Mouse (Mus musculus) intestine, embryonic 14.5 days (tissue): ENCODE results near the gene Ube2v1. TPM values are rescaled to one million over a fixed set of nuclear protein-coding genes. Genes with fewer than 3 reads are reported as not detected.

Experiments used
- ATAC-seq: fragments of 200-750 bp; cut with Nextera tagmentation; replicated peaks from 2 replicates; pipeline ENCODE4 v1.8.0; 2017; ENCODE audit warnings: low read depth, moderate number of reproducible peaks, moderate TSS enrichment, moderate library complexity; ENCODE audit not compliant: low FRiP score, low TSS enrichment
- DNase-seq: peaks from one replicate; pipeline ENCODE4 v3.0.0-alpha.2; 2018; ENCODE audit warnings: low spot score
- H3K27ac ChIP-seq: fragments of 300-500 bp; sonication (generic); 2 replicates; pipeline ENCODE4 v1.5.1; 2014; ENCODE audit warnings: low read depth, mild to moderate bottlenecking, control low read depth
- H3K27me3 ChIP-seq: fragments of 300-500 bp; sonication (generic); replicated peaks from 2 replicates; pipeline ENCODE4 v1.6.1; 2014; ENCODE audit warnings: low read length, control low read depth; ENCODE audit not compliant: control insufficient read depth, insufficient read depth
- H3K36me3 ChIP-seq: fragments of 300-500 bp; sonication (generic); 2 replicates; pipeline ENCODE4 v1.6.1; 2014; ENCODE audit warnings: low read length, control low read depth; ENCODE audit not compliant: control insufficient read depth, insufficient read depth
- H3K4me1 ChIP-seq: fragments of 300-500 bp; sonication (generic); replicated peaks from 2 replicates; pipeline ENCODE4 v1.6.1; 2014; ENCODE audit warnings: low read length, control low read depth, mixed read lengths; ENCODE audit not compliant: control insufficient read depth, insufficient read depth
- H3K4me2 ChIP-seq: fragments of 300-500 bp; sonication (generic); 2 replicates; pipeline ENCODE4 v1.6.1; 2014; ENCODE audit warnings: low read length
- H3K4me3 ChIP-seq: fragments of 300-500 bp; sonication (generic); 2 replicates; pipeline ENCODE4 v1.5.1; 2014; ENCODE audit warnings: low read depth, low read length, control low read depth, mixed read lengths
- H3K9ac ChIP-seq: fragments of 300-500 bp; sonication (generic); 2 replicates; pipeline ENCODE4 v1.6.1; 2014; ENCODE audit warnings: mild to moderate bottlenecking, low read length
- H3K9me3 ChIP-seq: fragments of 300-500 bp; sonication (generic); 2 replicates; pipeline ENCODE4 v1.6.1; 2016; ENCODE audit warnings: low read length, control low read depth; ENCODE audit not compliant: control insufficient read depth
- WGBS: fragments of 180-500 bp; shearing (Covaris S2); extraction: QIAGEN DNeasy Blood & Tissue Kit; methylation state at CpG from one replicate; pipeline ENCODE4 v1.1.7; 2014; 5-methylcytosine and 5-hydroxymethylcytosine counted together
- polyA plus RNA-seq: library from polyadenylated mRNA; unstranded; fragments of >200 nt; fragmentation: Nextera tagmentation; extraction: Ambion mirVana; gene quantifications from 2 replicates; pipeline ENCODE4 v1.2.1, GENCODE M21; 2014

The Ube2v1 gene
- polyA plus RNA-seq, 1 experiment from 2014 or later, result 279 TPM

DNA sequence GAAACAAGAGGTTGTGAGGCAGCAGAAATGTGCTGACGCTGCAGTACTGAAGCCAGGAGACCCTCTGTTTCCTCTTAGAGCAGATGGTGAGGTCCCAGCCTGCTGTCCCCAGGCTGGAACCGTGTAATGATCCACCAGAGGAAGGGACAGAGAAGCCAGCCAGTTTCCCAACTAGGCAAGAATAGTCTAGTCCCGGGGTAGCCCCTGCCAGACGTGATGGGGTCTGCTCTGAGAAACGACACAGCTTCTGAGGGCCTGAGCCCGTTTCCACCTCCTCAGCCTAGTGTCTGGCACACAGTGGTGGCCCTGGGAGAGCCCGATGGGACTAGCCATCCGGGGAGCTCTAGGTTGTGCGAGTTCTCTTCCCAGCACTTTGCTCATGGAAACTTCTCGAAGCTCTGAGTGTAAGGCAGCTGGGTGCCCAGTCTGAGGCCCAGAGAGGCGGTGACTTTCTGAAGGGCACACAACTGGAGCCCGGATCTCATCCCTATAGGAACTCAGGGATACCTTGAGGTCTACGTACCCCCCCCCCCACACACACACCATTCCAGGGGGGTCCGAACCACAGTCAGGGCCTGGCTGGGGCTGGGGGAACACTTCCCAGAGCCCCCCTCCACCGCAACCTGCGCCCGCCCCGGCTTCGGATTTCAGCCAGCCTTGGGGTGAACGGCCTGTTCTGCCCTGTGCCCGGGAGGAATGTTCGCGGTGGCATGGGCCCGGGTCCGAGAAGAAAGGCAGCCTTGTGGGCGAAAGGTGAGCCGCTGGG, 35.0 kb downstream of the Ube2v1 start:
- peak overlapping the region; percentile 8; the same call in 1 of the 2 replicates for H3K4me3 ChIP-seq
- DNase-seq, result no peak
- H3K4me2 ChIP-seq, result peak overlapping the region; percentile 47
- H3K9me3 ChIP-seq, result no peaks in the 10 kb centered on the region
- WGBS, result 22% methylated on average over 27 of the region's 27 CpGs
- H3K4me1 ChIP-seq, result peaks cover 58% of the 10 kb centered on the region
- no peaks in the 10 kb centered on the region for H3K27me3 ChIP-seq
- peak overlapping the region; percentile 79 for H3K27ac ChIP-seq
- no peaks in the 10 kb centered on the region for H3K36me3 ChIP-seq
- no peak for ATAC-seq
- peak overlapping the region; percentile 34 for H3K9ac ChIP-seq

GRCm38 (mm10) chr2:167596262-167596661, 35.6 kb downstream of the Ube2v1 start:
- no peaks in the 10 kb centered on the region for H3K36me3 ChIP-seq
- no peaks in the 10 kb centered on the region for H3K9me3 ChIP-seq
- no peak overlapping the region for H3K4me2 ChIP-seq
- WGBS, result 32% methylated on average over 3 of the region's 4 CpGs
- H3K4me1 ChIP-seq, result peaks cover 58% of the 10 kb centered on the region
- DNase-seq (no peak), ATAC-seq (no peak)
- H3K27ac ChIP-seq, result peak overlapping the region; percentile 86
- no peak overlapping the region for H3K4me3 ChIP-seq
- H3K27me3 ChIP-seq, result no peaks in the 10 kb centered on the region
- H3K9ac ChIP-seq, result no peak overlapping the region

- H3K4me1 ChIP-seq, result peaks cover 55% of the 10 kb centered on the region
- DNase-seq (no peak), ATAC-seq (0 out of 2 replicates have a peak, but pooled peaks have one; percentile 16)
- no peak overlapping the region for H3K4me3 ChIP-seq
- WGBS, result 26% methylated on average over 14 of the region's 14 CpGs
- no peak overlapping the region for H3K4me2 ChIP-seq
- H3K9ac ChIP-seq, result 0 out of 2 replicates have a peak overlapping the region, but pooled peaks have one; percentile 2
- H3K27ac ChIP-seq, result peak overlapping the region; percentile 86
- H3K9me3 ChIP-seq, result no peaks in the 10 kb centered on the region
- H3K36me3 ChIP-seq, result no peaks in the 10 kb centered on the region
- no peaks in the 10 kb centered on the region for H3K27me3 ChIP-seq
Observed at GRCm38 (mm10) chr2:167595761-167596171, 36.1 kb downstream of the Ube2v1 start.

DNA sequence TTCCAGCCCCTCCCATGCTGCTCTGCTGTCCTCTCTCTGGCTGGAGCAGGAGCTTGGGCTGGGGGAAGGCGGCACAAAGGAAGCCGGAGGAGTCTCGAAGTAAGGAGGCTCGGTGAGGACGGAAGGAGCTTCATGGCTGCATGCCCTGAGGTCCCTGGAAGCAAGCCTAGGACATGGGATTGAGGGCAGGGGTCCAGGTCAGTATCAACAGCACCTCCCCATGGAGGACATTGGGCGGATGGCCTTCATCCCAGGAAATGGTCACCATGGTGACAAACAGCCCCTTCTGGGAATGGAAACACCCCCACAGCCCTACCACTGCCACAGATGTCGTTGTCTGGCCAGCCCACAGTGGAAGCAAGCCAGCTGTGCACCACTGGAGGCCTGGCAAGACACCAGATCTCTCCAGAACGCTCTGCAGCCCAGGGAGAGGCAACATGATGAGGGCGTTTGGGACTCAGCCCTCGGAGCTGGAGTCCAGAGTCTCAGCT, 37.4 kb downstream of the Ube2v1 start:
- 19% methylated on average over 10 of the region's 10 CpGs for WGBS
- ATAC-seq (no peak), DNase-seq (peak; percentile 75)
- Histone ChIP-seq H3K36me3 (no peaks in the 10 kb centered on the region), H3K4me3 (no peak overlapping the region), H3K9me3 (no peaks in the 10 kb centered on the region), H3K9ac (no peak overlapping the region), H3K27ac (peak overlapping the region; percentile 86), H3K27me3 (no peaks in the 10 kb centered on the region), H3K4me2 (peak overlapping the region; percentile 6; the same call in 1 of the 2 replicates), H3K4me1 (peaks cover 51% of the 10 kb centered on the region)

DNA sequence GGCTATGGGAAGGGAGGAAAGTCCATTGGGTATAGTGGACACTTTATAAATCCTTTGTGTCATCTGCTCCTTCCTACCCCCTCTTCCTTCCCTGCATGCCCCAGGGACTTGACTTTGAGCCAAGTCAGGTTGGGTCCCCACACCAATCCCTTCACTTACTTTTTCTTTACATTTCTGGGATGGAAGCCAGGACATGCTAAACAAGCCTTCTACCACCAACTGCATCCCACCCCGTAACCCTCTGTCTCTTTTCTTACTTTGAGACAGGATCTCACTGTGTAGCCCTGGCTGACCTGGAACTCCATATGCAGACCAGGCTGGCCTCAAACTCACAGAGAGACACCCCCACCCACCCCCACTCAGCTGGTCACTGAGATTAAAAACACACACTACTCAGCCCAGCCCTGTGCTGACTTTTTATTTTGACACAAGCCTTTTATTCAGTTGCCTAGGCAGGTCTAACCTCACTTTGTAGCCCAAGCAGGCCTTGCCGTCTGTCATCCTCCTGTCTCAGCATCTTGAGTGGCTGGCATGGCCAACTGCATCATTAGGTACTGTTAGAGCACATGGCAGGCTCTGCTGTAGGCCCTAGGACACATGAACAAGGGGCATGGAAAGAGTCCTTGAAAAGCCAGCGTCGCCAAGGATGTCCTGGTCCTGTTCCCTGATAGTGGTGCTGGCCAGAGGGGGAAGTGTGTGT, 38.2 kb downstream of the Ube2v1 start:
- Histone ChIP-seq H3K4me3 (no peak overlapping the region), H3K4me2 (no peak overlapping the region), H3K36me3 (no peaks in the 10 kb centered on the region), H3K9ac (no peak overlapping the region), H3K27me3 (no peaks in the 10 kb centered on the region), H3K4me1 (peaks cover 55% of the 10 kb centered on the region), H3K27ac (peak overlapping the region; percentile 86), H3K9me3 (no peaks in the 10 kb centered on the region)
- 69% methylated on average over 4 of the region's 4 CpGs for WGBS
- ATAC-seq (no peak), DNase-seq (no peak)

DNA sequence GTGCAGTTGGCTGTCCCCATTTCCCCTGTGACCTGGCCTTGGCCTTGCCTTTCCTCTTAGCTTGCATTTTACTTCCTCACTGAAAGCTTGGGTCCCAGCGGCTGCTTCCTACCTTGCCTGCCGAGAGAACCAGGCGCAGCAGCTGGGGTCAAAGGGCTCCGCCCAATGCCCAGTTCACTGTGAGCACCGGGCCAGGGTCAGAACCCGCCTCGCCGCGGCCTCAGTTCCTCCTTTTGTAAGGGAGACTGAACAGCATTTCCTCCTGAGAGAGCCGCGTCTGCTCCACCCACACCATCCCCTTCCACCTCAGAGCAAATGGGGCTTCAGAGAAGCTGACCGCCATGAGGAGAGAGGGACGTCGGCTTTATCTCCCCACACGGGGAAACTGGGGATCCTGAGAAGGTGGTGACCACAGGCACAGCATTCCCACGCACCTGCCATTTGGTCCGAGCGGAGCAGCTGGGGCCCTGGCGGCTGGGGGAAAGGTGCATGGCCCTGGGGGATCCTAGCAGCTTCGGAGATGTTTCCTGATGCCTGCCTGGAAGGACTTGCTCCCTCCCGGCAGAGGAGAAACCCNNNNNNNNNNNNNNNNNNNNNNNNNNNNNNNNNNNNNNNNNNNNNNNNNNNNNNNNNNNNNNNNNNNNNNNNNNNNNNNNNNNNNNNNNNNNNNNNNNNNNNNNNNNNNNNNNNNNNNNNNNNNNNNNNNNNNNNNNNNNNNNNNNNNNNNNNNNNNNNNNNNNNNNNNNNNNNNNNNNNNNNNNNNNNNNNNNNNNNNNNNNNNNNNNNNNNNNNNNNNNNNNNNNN, 42.9 kb downstream of the Ube2v1 start:
- H3K9ac ChIP-seq, result peak overlapping the region; percentile 5; the same call in 1 of the 2 replicates
- no peak for DNase-seq

GRCm38 (mm10) chr2:167586976-167587375, 44.9 kb downstream of the Ube2v1 start:
- no peaks in the 10 kb centered on the region for H3K9me3 ChIP-seq
- DNase-seq (no peak), ATAC-seq (no peak; the same call in 1 of the 2 replicates)
- H3K9ac ChIP-seq, result no peak overlapping the region
- no peak overlapping the region for H3K4me3 ChIP-seq
- WGBS, result 12% methylated on average over 9 of the region's 9 CpGs
- no peak overlapping the region for H3K4me2 ChIP-seq
- no peaks in the 10 kb centered on the region for H3K36me3 ChIP-seq
- H3K27me3 ChIP-seq, result no peaks in the 10 kb centered on the region
- peaks cover 31% of the 10 kb centered on the region for H3K4me1 ChIP-seq
- peak overlapping the region; percentile 74 for H3K27ac ChIP-seq

More for the DNA sequence above, 42.9 kb downstream of the Ube2v1 start:
- Histone ChIP-seq H3K27me3 (no peaks in the 10 kb centered on the region), H3K36me3 (no peaks in the 10 kb centered on the region), H3K9me3 (no peaks in the 10 kb centered on the region), H3K4me3 (peak overlapping the region; percentile 16; the same call in 1 of the 2 replicates), H3K27ac (peak overlapping the region; percentile 64), H3K4me1 (peaks cover 28% of the 10 kb centered on the region), H3K4me2 (peak overlapping the region; percentile 30)
- no peak for ATAC-seq
- 25% methylated on average over 21 of the region's 21 CpGs for WGBS

DNA sequence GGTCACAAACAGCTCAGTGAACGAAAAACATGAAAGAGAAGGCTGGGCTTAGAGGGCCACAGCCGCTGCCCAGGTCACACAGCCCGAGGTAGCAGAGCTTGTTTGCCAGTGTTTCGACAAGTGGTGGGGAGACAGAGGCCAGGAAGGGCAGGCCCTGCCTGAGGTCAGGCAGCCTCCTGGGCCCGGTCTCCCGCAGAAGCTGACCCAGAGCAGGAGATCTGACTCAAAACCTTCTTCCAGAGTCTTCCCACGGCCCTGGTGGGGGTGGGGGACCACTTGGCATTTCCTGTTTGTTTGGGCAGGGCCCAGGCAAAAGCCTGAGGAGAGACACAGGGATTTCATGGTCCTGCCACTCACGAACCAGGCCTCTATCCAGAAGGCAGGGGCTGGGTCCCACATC, 45.9 kb downstream of the Ube2v1 start:
- peak overlapping the region; percentile 20; the same call in 1 of the 2 replicates for H3K9ac ChIP-seq
- 25% methylated on average over 8 of the region's 8 CpGs for WGBS
- no peaks in the 10 kb centered on the region for H3K36me3 ChIP-seq
- H3K4me1 ChIP-seq, result peaks cover 31% of the 10 kb centered on the region
- H3K4me2 ChIP-seq, result no peak overlapping the region
- H3K27me3 ChIP-seq, result no peaks in the 10 kb centered on the region
- H3K27ac ChIP-seq, result peak overlapping the region; percentile 74
- no peak overlapping the region for H3K4me3 ChIP-seq
- no peaks in the 10 kb centered on the region for H3K9me3 ChIP-seq
- ATAC-seq (no peak), DNase-seq (no peak)
